Mouse (Mus musculus) liver, postnatal 0 days (tissue): ENCODE data around the gene Dapk3.

Experiments
- CTCF ChIP-seq: sonication (generic); IDR thresholded peaks from 2 replicates; pipeline ENCODE4 v1.5.1; 2016; ENCODE audit warnings: antibody characterized with exemption, low read depth
- EP300 ChIP-seq: IDR thresholded peaks from 2 replicates; pipeline ENCODE4 v1.6.1; 2016; ENCODE audit warnings: antibody characterized with exemption, low read depth, mild to moderate bottlenecking

GRCm38 (mm10) chr10:81189821-81190220 lies 7.0 kb downstream of the Dapk3 start:
- TF ChIP-seq CTCF: no peak
- no peak for TF ChIP-seq EP300
